Mouse (Mus musculus): ENCODE results near the gene Gm21830. TPM values are rescaled to one million over a fixed set of nuclear protein-coding genes. Genes with fewer than 3 reads are reported as not detected.
"Not testable (repeated sequence)": the region's sequence is repeated elsewhere in the genome, so short reads cannot be mapped to it uniquely, and the experiment has no call there.

Gene Gm21830
- not detected for total RNA-seq (2022)

DNA sequence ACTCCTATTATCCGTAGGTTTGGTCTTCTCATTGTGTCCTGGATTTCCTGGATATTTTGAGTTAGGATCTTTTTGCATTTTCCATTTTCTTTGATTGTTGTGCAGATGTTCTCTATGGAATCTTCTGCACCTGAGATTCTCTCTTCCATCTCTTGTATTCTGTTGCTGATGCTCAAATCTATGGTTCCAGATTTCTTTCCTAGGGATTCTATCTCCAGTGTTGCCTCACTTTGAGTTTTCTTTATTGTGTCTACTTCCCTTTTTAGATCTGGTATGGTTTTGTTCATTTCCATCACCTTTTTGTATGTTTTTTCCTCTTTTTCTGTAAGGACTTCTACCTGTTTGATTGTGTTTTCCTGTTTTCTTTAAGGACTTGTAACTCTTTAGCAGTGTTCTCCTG, at the start of gene Gm21830:
Gene Gm21830 (plus strand): TSS at position 301 of the 400 bp plus-strand sequence.
- DNase-seq, result not testable (repeated sequence)

DNA sequence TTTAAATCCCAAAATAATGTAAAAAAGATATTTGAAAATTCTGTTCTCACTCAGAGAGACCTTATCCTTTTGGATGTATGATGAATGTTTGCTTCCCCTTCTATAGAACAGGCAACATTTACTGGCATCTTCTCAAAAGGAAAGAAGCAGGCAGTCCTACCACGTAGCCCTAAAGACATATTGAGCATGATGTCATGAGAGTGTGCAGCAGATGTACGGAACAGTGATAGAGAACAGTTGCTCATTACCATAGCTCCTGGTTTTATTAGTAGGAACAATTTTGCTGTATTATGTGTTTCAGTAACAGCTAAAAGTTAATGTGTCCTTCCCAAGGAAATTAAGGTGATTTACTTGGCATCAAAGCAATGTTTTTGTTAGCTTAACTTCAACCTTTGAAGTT, 49.0 kb upstream of the Gm21830 start:
- DNase-seq, result no peak

DNA sequence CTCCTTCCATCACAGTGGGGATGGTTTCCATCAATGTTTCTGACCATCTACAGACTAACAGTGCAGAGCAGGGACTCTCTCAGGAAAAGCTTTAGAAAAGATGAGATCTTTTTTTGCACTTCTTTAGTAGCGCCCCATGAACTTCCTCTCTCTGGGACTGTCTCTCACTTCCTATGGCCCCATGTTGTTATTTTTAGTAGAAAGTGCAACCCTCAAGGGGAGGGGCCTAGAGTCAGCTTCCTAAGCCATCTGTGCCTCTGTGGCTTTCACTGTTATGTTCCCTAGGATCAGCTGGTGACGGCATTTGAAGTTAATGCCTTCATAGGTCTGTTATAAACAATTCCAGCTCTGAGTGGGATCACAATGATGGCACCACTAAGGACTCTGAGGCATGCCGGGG, 35.0 kb upstream of the Gm21830 start:
- no peak for DNase-seq

DNA sequence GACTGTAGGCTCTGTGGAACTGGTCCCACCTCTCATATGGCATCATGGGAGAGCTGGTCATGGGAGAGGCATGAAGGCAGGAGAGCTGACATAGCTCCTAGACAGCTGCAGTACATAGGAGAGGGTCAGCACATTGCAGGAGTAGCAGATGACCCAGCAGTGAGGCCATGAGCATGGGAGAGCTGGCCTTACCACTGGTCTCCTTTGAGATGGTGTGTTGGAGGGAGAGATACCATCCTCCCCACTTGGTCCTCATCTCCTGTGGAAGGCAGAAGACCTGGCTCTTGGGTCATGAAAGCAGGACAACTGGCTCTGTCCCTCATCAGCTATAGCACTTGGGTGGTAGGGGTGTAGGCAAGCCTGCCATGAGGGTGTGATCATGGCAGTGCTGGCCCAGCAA, 7.3 kb downstream of the Gm21830 start:
- no peak for DNase-seq

DNA sequence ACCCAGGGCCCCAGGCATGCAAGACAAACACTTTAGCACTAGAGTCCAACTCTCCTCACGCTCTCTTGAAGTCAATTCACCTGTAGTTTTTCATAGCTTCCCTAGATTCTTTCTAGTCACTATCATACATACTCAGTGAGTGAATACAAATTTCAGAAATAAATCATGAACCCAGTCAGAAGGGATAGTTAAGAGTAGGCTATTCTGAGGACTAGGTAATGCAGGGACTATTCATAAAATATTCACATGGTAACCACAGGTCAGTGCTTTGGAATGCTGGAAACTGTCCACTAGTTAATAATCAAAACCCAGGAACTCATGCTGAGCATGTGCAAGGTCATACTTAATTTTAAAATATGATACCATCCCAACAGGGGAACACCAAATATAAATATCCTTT, 9.3 kb downstream of the Gm21830 start:
- DNase-seq, result no peak

DNA sequence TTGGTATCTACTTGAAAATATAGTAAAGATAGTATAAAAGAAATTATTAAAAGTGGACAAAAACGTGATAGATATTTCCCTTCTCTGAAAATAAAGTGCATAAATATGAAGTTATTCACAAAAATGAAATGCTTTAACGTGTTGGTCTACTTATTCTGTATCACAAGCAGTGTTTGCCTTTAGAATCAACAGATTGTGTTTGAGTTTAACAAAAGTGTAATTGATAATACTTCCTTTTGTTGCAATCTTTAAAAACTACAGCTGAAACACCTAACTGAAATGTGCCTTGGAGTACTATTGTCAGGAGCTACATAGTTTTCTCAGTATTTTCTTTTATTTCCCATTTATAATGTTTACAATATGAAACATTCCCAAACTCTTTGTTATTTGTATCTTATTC, 19.6 kb downstream of the Gm21830 start, which contains the start of gene Gm26727:
Gene Gm26727 (minus strand): TSS at position 101 of the 400 bp plus-strand sequence.
- no peak for DNase-seq

DNA sequence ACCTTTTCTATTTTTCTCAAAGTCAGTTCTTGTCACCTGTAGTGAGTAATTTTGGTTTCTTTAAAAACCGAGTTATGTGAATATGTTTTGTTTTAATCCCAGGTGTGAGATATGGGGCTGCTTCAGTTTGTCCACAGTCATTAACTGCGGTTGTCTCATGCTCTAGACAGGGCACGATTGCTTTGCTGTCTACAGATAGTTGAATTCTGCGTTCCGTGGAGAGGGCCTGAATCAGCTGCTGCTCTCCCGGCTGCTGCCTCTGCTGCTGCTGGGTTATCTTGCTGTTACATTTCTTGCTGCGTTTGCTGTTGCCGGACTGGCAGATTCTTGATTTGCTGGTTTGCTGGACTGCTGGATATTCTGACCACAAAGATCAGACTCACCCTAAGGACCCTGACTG, 24.8 kb downstream of the Gm21830 start:
- DNase-seq, result no peak

DNA sequence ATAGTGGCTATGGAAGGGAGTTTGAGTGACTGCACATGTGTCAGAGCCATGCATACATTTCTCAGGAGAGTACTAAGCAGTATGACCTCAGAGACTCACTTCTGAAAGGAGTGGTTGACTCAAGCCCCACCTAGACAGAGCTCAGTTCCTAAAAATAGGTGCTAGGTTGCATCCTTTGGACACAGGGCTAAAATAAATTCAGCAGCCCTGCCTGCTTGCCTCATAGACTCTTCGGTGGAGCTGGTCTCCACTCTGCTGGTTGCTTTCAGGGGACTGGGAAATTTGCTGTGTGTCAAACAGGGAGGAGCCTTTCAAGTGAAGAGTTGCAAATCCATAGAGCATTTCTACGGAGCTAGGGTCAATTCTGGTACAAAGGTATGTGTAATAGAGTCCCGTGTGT, 32.3 kb downstream of the Gm21830 start, which contains the start of gene Xirp2:
Gene Xirp2 (plus strand): TSS at position 223 of the 400 bp plus-strand sequence.
- DNase-seq, result no peak

DNA sequence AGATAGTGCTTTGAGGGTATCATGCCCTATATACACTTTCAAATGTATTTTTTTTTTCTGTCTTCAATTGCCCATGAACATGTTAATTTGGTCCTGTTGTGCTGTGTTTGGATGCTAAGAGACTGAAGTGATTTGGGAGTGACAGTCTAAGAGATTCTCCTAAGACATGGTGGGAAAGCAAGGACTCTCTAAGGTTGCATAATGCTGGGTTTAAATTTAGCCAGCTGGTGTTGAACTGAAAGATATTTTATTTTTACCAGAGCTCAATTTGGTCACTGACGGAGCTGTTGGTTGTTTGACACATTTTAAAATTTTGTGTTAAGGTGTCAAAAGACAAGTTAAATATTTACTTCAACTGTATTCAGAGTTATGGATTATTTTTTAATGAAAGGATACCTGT, 33.2 kb downstream of the Gm21830 start:
- DNase-seq, result no peak

DNA sequence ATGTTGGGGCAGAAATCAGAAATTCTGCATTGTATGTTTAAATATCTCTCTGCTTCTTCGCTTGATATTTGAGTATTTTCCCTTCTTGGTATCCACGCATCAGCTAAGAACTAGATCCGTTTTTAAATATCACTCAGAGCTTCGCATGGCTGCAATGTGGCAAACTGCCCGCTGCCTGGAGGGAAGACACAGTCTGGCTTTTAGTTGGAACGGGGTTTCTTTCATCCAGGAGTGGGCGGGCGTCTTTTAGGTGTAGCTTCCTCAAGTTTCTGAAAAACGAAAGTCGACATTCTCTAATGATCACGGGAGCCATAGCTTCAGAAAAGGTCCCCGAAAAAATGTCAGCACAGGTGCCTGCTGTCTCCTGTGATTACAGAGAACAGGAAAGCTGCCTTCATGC, 33.7 kb downstream of the Gm21830 start:
- DNase-seq, result no peak

DNA sequence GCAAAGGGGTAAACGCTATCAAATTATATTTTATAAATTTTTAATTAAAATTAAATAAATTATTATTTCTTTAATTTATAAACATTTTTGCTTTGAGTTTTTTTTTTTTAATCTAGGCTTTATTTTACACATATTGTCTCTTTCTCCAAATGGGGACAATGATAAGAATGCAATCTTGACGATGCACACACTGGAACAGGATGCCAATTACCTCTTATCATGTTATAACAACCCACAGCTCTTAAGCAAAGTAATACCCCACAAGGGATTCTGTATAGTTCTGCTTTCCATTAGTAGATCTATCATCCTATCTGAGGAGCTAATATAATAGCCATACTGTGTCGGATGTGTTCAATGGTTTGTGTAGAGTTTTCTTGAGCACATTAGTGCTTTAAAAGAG, 47.3 kb downstream of the Gm21830 start:
- no peak for DNase-seq

DNA sequence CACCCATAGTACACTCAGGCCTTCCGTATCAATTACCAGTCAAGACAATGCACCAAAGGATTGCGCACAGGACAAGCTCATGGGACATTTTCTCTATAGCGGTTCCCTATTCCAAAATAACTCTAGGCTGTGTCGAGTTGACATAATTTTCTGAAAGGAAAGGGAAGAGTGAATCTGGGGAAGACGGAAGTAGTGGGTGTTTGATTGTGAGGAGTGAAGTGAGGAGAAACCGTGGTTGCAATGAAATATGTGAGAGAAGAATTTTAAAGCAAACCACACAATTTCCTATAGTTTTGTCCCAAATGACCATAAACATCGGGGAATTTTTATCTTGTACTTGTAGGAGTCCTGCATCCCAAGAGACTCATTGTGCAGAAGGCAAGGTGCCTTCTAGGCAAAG, 53.5 kb downstream of the Gm21830 start:
- no peak for DNase-seq

DNA sequence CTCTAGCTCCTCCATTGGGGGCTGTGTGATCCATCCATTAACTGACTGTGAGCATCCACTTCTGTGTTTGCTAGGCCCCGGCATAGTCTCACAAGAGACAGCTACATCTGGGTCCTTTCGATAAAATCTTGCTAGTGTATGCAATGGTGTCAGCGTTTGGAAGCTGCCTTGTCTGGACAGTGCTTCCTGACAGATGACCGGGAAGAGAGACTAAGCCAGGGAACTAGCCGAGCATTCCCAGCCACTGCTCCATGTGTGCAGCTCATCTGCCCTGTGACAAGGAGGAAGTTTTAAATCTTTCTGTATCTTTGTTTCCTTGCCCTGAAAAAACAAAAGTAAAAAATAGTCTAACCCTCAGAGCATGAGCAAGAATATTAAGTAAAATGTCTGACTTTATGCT, 56.5 kb downstream of the Gm21830 start:
- DNase-seq, result not testable (repeated sequence)

DNA sequence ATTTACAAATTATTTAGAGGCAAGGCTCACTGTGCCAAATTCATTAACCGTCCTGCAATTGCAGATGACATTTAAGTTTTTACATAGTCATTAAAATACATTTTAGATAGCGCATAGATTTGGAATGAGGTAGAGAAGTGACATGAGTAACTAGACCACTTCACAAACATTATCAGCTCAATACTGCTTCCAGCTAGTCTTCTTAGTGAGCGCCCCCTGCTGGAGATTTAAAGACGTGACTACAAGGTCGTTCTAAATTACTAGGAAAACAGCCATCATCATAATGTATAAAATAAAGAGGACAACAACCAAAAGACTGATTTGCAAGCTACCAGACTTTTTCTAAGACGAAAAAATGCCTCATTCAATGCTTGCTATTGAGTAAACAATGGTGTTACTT, 64.2 kb downstream of the Gm21830 start:
- DNase-seq, result peak; percentile 5

DNA sequence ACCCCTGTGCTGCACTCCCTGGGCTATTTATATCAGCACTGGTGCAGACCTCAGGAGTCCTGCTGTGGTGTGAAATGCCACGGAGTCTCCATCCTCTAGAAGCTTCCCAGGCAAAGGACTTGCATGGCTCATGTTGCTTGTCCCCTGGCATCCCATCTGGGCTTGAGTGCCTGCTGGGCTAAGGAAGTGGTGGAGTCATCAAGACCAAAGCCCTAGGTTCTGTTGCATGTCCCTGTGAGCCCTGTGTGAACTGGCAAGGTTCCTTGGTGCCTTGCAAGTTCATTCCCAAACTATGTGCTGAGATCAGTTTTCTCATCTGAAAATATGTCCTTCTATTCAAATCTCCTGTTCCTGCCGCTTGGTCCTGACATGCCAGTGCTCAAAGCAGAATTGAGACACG, 67.5 kb downstream of the Gm21830 start:
- DNase-seq, result no peak

Other genes starting within 250 kb of the Gm21830 start
- gene Gm26727, start 19.5 kb downstream of the Gm21830 start, total RNA-seq (2022), result not detected
- gene Xirp2, start 32.3 kb downstream of the Gm21830 start, total RNA-seq (2022), result not detected
- gene B3galt1, start 152.1 kb downstream of the Gm21830 start, total RNA-seq (2022), result 1 to 10 TPM; 4.7 to 7.6 (median 5.6) TPM